Mouse (Mus musculus): ENCODE data around the gene Egfr. TPM values are rescaled to one million over a fixed set of nuclear protein-coding genes. Genes with fewer than 3 reads are reported as not detected.

Egfr gene
- polyA plus RNA-seq, 1 experiment from 2014 or later = 1.4 TPM

DNA sequence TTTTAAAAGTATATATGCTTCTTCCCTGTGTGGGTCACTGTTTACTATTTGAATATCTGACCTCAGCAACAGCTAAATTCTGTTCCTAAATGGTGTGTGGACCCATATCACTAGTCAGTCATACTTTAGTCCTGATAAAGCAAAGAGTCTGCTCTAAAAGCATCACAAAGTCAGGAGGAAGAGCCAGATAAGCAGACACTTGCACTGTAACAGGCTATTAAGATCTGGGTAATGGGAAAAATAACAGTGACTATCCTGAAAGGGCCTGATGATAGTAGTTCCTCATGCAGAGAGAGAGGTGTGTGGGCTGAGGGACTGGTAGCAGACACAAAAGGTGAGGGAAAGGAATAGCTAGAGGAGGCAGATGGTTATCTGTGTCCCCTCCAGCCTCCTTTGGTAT, 61.3 kb downstream of the Egfr start:
- Histone ChIP-seq H3K9ac (no peak overlapping the region), H3K27ac (peak overlapping the region; percentile 40; the same call in 1 of the 2 replicates)
- ATAC-seq = peak; percentile 84

DNA sequence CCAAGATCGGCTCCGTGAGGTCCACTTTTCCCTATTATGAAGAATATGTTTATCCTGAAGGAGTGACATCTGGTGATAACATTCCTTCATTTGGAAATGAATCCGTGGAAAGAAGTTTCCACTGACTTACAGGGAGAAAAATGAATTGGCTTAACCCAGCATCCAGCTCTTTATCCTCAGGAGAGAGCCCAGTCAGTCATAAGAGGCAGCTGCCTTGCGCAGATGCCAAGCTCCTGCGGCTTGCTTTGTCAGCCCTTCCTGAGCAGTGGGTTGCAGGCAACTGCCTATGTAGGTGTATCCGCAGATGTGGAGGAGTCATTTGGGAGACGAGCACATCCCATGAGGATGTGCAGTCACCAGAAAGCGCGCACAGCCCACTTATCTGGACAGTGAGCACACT, 64.4 kb downstream of the Egfr start:
- Histone ChIP-seq H3K4me3 (no peak overlapping the region), H3K9ac (no peak overlapping the region), H3K9me3 (replicated peaks) (no peaks in the 10 kb centered on the region), H3K27me3 (replicated peaks) (no peaks in the 10 kb centered on the region), H3K36me3 (no peaks in the 10 kb centered on the region), H3K4me2 (no peak overlapping the region), H3K27ac (no peak overlapping the region), H3K4me1 (peaks cover 43% of the 10 kb centered on the region)
- WGBS (ENCODE audit: insufficient replicate concordance) = 82% methylated on average over 9 of the region's 9 CpGs
- ATAC-seq = no peak

More for the DNA sequence above, 61.3 kb downstream of the Egfr start:
- peaks cover 44% of the 10 kb centered on the region for H3K4me1 ChIP-seq
- H3K9me3 ChIP-seq (replicated peaks) = no peaks in the 10 kb centered on the region
- H3K4me2 ChIP-seq = no peak overlapping the region
- 0 out of 2 replicates have a peak, but pooled peaks cover 10% of the 10 kb centered on the region for H3K27me3 ChIP-seq (replicated peaks)
- H3K36me3 ChIP-seq = no peaks in the 10 kb centered on the region
- H3K4me3 ChIP-seq = no peak overlapping the region

DNA sequence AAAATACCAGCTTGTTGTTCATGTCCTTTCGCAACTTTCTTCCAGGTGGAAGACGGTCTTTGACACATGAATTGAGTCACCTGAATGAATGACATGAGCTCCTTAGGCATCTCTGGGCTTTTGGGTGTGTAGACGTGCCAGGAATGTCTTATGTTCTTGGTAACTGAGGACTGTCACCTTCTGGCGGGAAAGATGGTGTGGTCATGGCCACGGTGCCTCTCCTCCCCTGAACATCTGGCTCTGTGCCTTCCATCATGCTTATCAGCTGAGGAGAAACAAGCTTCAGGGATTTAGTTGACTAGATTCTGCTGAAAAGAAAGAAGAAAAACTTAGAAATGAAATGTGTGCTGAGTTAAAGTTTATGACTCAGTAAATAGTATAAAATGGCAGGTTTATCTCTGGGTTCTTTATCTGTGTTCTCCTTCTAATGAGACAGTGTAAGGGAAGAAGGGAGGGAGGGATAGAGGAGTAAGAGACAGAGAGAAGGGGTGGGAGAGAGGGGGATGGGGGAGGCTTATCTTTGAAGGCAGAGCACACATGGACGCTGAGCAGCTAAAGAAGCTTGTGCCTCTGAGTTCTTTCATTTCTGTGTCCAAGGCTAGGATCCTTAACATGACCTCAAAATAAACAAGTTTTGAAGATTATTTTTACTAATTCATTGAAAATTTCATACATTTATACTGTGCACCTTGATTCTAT, 65.5 kb downstream of the Egfr start:
- Histone ChIP-seq H3K4me1 (peaks cover 37% of the 10 kb centered on the region), H3K9ac (0 out of 2 replicates have a peak overlapping the region, but pooled peaks have one; percentile 2), H3K36me3 (no peaks in the 10 kb centered on the region), H3K27ac (peak overlapping the region; percentile 32; the same call in 1 of the 2 replicates), H3K27me3 (replicated peaks) (no peaks in the 10 kb centered on the region), H3K9me3 (replicated peaks) (no peaks in the 10 kb centered on the region), H3K4me2 (peak overlapping the region; percentile 14), H3K4me3 (no peak overlapping the region)
- ATAC-seq = peak; percentile 82
- 42% methylated on average over 6 of the region's 6 CpGs for WGBS (ENCODE audit: insufficient replicate concordance)

DNA sequence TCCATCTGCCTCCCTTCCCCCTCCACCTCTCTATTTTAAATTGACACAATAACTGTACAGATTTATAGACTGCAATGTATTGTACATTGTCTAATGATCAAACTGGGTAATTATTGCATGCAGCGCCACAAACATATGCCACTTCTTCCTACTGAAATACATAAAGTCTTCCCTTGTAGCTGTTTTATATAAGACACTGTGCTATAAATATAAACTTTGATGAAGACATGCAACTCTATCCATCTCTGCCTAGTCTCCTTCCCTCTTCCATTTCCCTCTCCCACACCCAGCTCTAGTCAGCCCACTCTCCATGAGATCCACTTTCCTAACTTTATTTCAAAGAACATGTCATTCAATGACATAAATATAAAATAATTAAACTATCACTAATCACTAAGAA, 67.4 kb downstream of the Egfr start:
- no peak overlapping the region for H3K4me3 ChIP-seq
- no peak overlapping the region for H3K27ac ChIP-seq
- 77% methylated on average over 1 of the region's 1 CpGs for WGBS (ENCODE audit: insufficient replicate concordance)
- no peak for ATAC-seq
- H3K9me3 ChIP-seq (replicated peaks) = no peaks in the 10 kb centered on the region
- H3K9ac ChIP-seq = no peak overlapping the region
- H3K36me3 ChIP-seq = no peaks in the 10 kb centered on the region
- H3K4me1 ChIP-seq = peaks cover 19% of the 10 kb centered on the region
- no peak overlapping the region for H3K4me2 ChIP-seq
- H3K27me3 ChIP-seq (replicated peaks) = 0 out of 2 replicates have a peak, but pooled peaks cover 3% of the 10 kb centered on the region

DNA sequence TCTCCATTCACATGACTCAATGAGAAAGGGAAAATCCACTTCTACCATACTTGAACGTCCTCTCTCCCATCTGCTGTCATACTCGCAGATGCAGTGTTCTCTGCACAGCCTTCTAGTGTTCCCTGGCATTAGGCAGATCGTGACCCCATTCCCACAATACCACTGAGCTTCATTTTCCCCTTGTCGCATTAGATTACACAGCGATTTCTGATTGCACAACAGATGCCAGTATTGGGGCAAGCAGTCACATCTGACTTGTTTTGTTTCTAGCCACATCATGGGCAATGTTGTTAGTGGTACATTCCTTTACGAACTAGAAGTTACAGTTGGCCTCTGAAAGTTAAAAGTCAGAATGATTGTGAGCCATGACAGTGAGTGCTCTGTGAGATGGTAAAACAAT, 68.1 kb downstream of the Egfr start:
- H3K27ac ChIP-seq = no peak overlapping the region
- peaks cover 17% of the 10 kb centered on the region for H3K4me1 ChIP-seq
- 64% methylated on average over 6 of the region's 6 CpGs for WGBS (ENCODE audit: insufficient replicate concordance)
- ATAC-seq = no peak
- H3K4me2 ChIP-seq = no peak overlapping the region
- no peaks in the 10 kb centered on the region for H3K36me3 ChIP-seq
- 0 out of 2 replicates have a peak, but pooled peaks cover 3% of the 10 kb centered on the region for H3K27me3 ChIP-seq (replicated peaks)
- no peak overlapping the region for H3K4me3 ChIP-seq
- H3K9ac ChIP-seq = no peak overlapping the region
- no peaks in the 10 kb centered on the region for H3K9me3 ChIP-seq (replicated peaks)

DNA sequence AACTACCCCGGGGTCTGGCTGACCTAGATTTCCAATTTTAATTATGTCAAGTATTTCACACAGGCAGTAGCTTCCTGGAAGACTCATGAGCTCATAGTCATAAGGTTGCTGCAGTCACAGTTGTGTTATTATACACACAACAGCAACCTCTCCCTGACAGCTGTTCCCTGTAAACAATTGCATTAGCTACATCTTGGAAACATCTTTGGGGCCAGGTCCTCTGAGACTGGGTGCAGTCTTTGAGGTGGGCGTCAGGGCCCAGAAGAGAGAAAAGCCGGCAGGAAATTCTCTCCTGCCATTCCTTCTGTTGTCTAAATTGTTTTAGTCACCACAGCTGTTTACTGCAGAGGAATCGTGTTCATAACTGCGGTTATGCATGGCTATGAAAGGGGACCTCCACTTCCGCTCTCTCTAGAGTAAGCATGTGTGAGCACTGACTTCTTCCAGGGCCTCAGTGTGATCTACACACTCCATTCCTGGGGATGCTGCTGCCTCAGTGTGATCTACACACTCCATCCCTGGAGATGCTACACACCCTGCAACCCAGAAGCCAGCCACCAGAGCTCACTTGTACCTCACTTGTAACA, 69.8 kb downstream of the Egfr start:
- Histone ChIP-seq H3K27me3 (replicated peaks) (0 out of 2 replicates have a peak, but pooled peaks cover 3% of the 10 kb centered on the region), H3K9ac (no peak overlapping the region), H3K36me3 (no peaks in the 10 kb centered on the region), H3K9me3 (replicated peaks) (no peaks in the 10 kb centered on the region), H3K4me2 (no peak overlapping the region), H3K27ac (no peak overlapping the region), H3K4me3 (no peak overlapping the region), H3K4me1 (peaks cover 17% of the 10 kb centered on the region)
- ATAC-seq = no peak
- 76% methylated on average over 6 of the region's 6 CpGs for WGBS (ENCODE audit: insufficient replicate concordance)

DNA sequence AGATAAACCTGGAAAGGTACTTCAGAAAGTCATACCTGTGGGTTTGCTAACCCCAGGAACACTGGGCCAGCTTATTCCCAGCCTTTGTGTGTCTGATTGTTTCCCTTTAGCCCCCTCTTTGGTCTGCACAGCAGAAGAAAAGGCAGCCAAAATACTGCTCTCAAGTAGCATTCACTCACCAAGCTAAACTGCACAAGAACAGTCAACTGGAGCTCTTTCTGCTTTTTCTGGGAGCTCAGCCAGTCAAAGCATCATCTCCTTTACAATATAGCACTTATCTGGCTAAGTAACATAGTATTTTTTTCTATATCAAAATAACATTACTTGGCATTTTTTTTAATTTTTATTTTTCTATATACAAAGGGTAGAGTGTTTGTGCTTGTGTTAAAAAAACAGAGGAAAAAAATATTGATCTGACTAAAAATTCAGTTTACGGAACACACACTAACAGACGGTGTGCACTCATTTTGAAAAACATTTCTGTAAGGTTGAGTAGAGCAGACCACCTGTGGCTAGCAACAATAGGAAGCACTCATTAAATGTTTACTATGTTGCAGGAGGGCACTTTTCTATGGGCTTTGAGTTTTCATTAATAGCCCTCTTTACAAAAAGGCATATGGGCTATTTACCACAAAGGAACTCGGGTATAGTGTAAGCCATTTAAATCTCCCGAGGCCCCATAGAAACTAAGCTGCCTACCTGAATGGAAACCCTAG, 72.0 kb downstream of the Egfr start:
- no peak overlapping the region for H3K27ac ChIP-seq

DNA sequence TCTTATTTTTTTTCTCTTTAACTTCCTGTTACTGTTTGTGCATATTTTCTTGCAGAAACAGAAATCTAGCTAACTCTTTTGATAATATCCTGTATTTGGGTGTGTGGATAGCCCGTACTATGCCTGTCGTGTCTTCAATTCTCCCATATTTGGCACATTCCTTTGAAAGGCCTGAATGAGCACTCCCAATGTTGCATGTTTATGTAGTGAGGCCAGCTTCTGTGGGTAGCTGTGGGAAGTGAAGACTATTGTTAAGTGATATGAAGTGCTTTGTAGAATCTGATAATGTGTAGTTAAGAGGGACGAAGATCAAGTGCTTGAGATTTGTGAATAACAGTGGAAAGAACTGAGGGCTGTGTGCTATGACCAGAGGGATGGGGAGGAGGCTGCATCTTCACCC, 77.5 kb downstream of the Egfr start:
- no peaks in the 10 kb centered on the region for H3K36me3 ChIP-seq
- H3K4me3 ChIP-seq = no peak overlapping the region
- WGBS (ENCODE audit: insufficient replicate concordance) = 73% methylated on average over 3 of the region's 3 CpGs
- no peak overlapping the region for H3K9ac ChIP-seq
- no peaks in the 10 kb centered on the region; the same call in 1 of the 2 replicates for H3K27me3 ChIP-seq (replicated peaks)
- no peak for ATAC-seq
- no peaks in the 10 kb centered on the region for H3K9me3 ChIP-seq (replicated peaks)
- H3K27ac ChIP-seq = no peak overlapping the region
- no peaks in the 10 kb centered on the region for H3K4me1 ChIP-seq
- H3K4me2 ChIP-seq = no peak overlapping the region

More for the DNA sequence above, 72.0 kb downstream of the Egfr start:
- Histone ChIP-seq H3K9ac (no peak overlapping the region), H3K4me1 (no peaks in the 10 kb centered on the region), H3K27me3 (replicated peaks) (0 out of 2 replicates have a peak, but pooled peaks cover 3% of the 10 kb centered on the region), H3K9me3 (replicated peaks) (no peaks in the 10 kb centered on the region), H3K4me2 (no peak overlapping the region), H3K4me3 (no peak overlapping the region), H3K36me3 (no peaks in the 10 kb centered on the region)
- 77% methylated on average over 4 of the region's 4 CpGs for WGBS (ENCODE audit: insufficient replicate concordance)
- no peak for ATAC-seq

DNA sequence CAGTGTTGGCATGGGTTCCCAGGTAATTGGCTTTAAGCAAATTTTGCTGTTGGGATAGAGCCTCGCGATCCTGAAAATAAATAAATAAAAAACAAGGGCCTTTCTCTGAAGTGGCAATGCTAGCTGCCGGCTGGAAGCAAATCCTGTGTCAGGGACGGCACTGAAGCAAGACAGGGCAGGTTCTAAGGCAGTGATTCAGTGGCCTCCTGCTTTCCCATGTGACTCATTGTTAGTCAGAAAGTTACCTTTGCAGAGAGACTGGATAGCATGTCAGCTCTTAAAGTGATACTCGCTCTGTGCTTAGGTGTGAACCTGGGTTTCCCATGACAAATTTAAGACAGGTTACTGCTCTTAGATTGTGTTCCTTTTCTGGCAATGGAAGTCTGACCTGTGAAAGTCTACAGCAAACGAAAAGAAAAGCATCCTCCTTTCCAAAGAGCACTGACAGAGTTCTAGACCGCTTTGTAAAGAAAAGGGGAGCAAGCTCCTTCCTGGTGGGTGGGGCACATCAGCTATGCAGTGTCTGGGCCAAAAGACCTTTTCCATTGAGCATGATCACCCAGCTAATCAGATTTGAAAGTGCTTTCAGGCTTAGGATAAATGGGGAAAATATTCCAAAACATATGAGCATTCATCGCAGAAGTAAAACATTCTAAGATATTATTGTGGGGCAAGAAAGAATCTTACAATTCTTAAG, 78.7 kb downstream of the Egfr start:
- H3K27ac ChIP-seq = no peak overlapping the region
- no peak for ATAC-seq
- no peaks in the 10 kb centered on the region for H3K4me1 ChIP-seq
- H3K4me3 ChIP-seq = no peak overlapping the region
- H3K27me3 ChIP-seq (replicated peaks) = no peaks in the 10 kb centered on the region; the same call in 1 of the 2 replicates
- H3K9ac ChIP-seq = no peak overlapping the region
- 64% methylated on average over 8 of the region's 8 CpGs for WGBS (ENCODE audit: insufficient replicate concordance)
- no peak overlapping the region for H3K4me2 ChIP-seq
- H3K36me3 ChIP-seq = no peaks in the 10 kb centered on the region
- no peaks in the 10 kb centered on the region for H3K9me3 ChIP-seq (replicated peaks)

DNA sequence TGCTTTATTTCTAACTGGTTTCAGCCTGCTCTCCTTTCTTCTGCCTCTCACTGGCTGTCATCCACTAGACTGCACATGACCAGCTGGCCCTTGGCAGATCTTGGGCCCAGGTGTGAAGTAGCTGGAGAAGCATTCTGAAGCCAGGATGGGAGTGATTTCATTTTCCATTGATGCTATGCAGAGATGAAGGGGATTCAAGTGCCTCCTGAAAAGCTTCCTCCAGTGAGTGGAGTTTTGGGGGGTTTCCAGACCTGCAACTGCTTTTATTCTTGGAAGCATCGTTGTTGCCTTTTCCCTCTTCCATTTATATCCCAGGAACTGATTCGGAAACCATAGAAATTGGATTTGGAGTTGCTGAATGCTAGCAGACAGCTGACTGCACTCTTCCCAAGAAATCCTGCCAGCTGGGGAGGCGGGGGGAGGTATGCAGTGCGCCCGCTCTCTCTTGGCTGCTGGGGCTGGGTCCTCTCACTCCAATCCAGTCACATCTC, 80.0 kb downstream of the Egfr start:
- WGBS (ENCODE audit: insufficient replicate concordance) = 81% methylated on average over 5 of the region's 5 CpGs
- Histone ChIP-seq H3K9ac (no peak overlapping the region), H3K4me1 (no peaks in the 10 kb centered on the region), H3K27ac (no peak overlapping the region), H3K4me2 (no peak overlapping the region), H3K36me3 (no peaks in the 10 kb centered on the region), H3K9me3 (replicated peaks) (no peaks in the 10 kb centered on the region), H3K27me3 (replicated peaks) (no peaks in the 10 kb centered on the region; the same call in 1 of the 2 replicates), H3K4me3 (no peak overlapping the region)
- ATAC-seq = no peak

DNA sequence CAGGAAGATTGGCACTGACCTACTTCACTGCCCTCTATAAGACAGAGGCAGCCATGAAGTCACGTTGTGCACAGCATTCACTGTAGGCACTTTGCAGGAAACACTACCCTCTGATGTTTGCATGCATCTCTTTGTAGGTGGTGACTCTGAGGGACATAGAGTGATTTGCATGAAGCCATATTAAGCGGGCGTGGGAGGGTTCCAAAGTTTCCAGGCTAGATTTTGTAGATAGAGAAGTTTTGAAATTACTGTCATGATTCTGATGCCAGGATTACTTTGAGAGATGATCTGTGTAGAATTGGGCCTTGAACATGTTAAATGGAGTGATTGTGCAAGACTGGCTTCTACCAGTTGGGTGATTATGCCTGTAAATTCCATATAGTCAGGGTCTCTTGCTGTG, 86.8 kb downstream of the Egfr start:
- Histone ChIP-seq H3K27me3 (replicated peaks) (no peaks in the 10 kb centered on the region; the same call in 1 of the 2 replicates), H3K9me3 (replicated peaks) (no peaks in the 10 kb centered on the region), H3K9ac (no peak overlapping the region), H3K4me2 (no peak overlapping the region), H3K4me1 (no peaks in the 10 kb centered on the region), H3K27ac (no peak overlapping the region), H3K36me3 (no peaks in the 10 kb centered on the region), H3K4me3 (no peak overlapping the region)
- ATAC-seq = no peak
- WGBS (ENCODE audit: insufficient replicate concordance) = 55% methylated on average over 3 of the region's 3 CpGs

Data from liver, embryonic 12.5 days (tissue).